Mouse (Mus musculus) midbrain, embryonic 12.5 days (tissue): ENCODE data around the gene Tmem151a. TPM values are rescaled to one million over a fixed set of nuclear protein-coding genes. Genes with fewer than 3 reads are reported as not detected.
A peak's percentile ranks its signal among the peaks of the same experiment; 100 is the strongest.
"Not testable (repeated sequence)": the region's sequence is repeated elsewhere in the genome, so short reads cannot be mapped to it uniquely, and the experiment has no call there.

Experiments
- ATAC-seq: fragments of 200-750 bp; cut with Nextera tagmentation; 2 replicates; pipeline ENCODE4 v1.8.0; 2017; ENCODE audit warnings: low read depth, moderate TSS enrichment, moderate library complexity; ENCODE audit not compliant: low FRiP score
- H3K27ac ChIP-seq: fragments of 300-500 bp; sonication (generic); replicated peaks from 2 replicates; pipeline ENCODE4 v1.5.1; 2016; ENCODE audit warnings: mild to moderate bottlenecking
- H3K27me3 ChIP-seq: fragments of 300-500 bp; sonication (generic); 2 replicates; pipeline ENCODE4 v1.6.1; 2016; ENCODE audit warnings: mild to moderate bottlenecking
- H3K36me3 ChIP-seq: fragments of 300-500 bp; sonication (generic); 2 replicates; pipeline ENCODE4 v1.6.1; 2016
- H3K4me1 ChIP-seq: fragments of 300-500 bp; sonication (generic); 2 replicates; pipeline ENCODE4 v1.6.1; 2016
- H3K4me2 ChIP-seq: fragments of 300-500 bp; sonication (generic); replicated peaks from 2 replicates; pipeline ENCODE4 v1.6.1; 2016; ENCODE audit warnings: mild to moderate bottlenecking, moderate library complexity
- H3K4me3 ChIP-seq: fragments of 300-500 bp; sonication (generic); 2 replicates; pipeline ENCODE4 v1.5.1; 2016; ENCODE audit warnings: mild to moderate bottlenecking
- H3K9ac ChIP-seq: fragments of 300-500 bp; sonication (generic); replicated peaks from 2 replicates; pipeline ENCODE4 v1.6.1; 2016; ENCODE audit warnings: mild to moderate bottlenecking, moderate library complexity
- H3K9me3 ChIP-seq: fragments of 300-500 bp; sonication (generic); 2 replicates; pipeline ENCODE4 v1.6.1; 2016; ENCODE audit warnings: mild to moderate bottlenecking
- WGBS: fragments of 180-500 bp; shearing (Covaris S2); methylation state at CpG from one replicate; pipeline ENCODE4 v1.1.7; 2016; 5-methylcytosine and 5-hydroxymethylcytosine counted together
- polyA plus RNA-seq: library from polyadenylated mRNA; unstranded; fragments of >200 nt; fragmentation: Nextera tagmentation; extraction: Ambion mirVana; gene quantifications from 2 replicates; pipeline ENCODE4 v1.2.1, GENCODE M21; 2016

Gene Tmem151a
- polyA plus RNA-seq, 1 experiment from 2014 or later: 2.0 TPM

DNA sequence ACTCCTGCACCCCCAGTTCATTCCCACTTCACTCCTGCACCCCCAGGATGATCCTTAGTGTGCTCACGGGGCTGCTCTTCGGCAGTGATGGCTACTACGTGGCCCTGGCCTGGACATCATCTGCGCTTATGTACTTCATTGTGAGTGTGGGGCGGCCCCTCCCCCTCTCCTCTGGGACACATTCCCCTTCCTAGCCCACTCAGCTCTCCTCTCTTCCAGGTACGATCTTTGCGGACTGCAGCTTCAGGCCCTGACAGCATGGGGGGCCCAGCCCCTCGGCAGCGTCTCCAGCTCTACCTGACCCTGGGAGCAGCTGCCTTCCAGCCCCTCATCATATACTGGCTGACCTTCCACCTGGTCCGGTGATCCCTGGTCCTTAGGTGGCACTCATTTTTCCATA is 6.8 kb upstream of the Tmem151a start:
- Histone ChIP-seq H3K4me3 (no peak overlapping the region), H3K27ac (no peak overlapping the region), H3K9me3 (no peaks in the 10 kb centered on the region), H3K9ac (no peak overlapping the region), H3K27me3 (no peaks in the 10 kb centered on the region), H3K36me3 (peaks cover 36% of the 10 kb centered on the region), H3K4me2 (no peak overlapping the region), H3K4me1 (peaks cover 60% of the 10 kb centered on the region)
- WGBS: 84% methylated on average over 10 of the region's 10 CpGs
- no peak for ATAC-seq

DNA sequence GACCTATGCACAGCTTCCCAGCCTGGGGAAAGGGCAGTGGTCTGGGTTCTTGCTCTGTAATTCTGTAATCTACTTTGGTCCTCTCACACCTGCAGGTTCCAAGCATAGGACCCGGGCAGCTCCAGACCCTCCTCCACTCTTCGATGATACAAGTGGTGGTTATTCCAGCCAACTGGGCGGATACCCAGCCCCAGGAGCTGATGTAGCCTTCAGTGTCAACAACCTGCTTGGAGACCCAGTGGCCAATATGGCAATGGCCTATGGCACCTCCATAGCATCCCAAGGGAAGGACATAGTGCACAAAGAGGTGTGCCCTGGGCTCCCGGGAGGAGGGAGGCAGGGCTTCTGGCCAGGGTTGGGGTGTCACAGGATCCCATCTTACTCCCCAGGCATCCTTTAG is 4.0 kb upstream of the Tmem151a start:
- H3K4me2 ChIP-seq: peak overlapping the region; percentile 89

GRCm38 (mm10) chr19:5087884-5088728 is 2.8 kb upstream of the Tmem151a start, which contains the start of gene Yif1a:
Yif1a (plus strand) TSS chr19:5088538.
- H3K4me1 ChIP-seq: peaks cover 30% of the 10 kb centered on the region
- ATAC-seq: peak; percentile 95
- under 1% methylated on average over 58 of the region's 58 CpGs for WGBS
- H3K36me3 ChIP-seq: peaks cover 28% of the 10 kb centered on the region
- peak within 1 kb of the TSS; percentile 73 for H3K9ac ChIP-seq
- H3K9me3 ChIP-seq: no peaks in the 10 kb centered on the region
- peaks cover 36% of the 10 kb centered on the region for H3K27me3 ChIP-seq
- H3K4me2 ChIP-seq: peak within 1 kb of the TSS; percentile 89
- H3K27ac ChIP-seq: peak within 1 kb of the TSS; percentile 91
- H3K4me3 ChIP-seq: peak within 1 kb of the TSS; percentile 89

More for the DNA sequence above, 4.0 kb upstream of the Tmem151a start:
- Histone ChIP-seq H3K36me3 (peaks cover 36% of the 10 kb centered on the region), H3K9me3 (no peaks in the 10 kb centered on the region), H3K27ac (no peak overlapping the region), H3K9ac (peak overlapping the region; percentile 73; the same call in 1 of the 2 replicates), H3K4me3 (peak overlapping the region; percentile 89), H3K4me1 (peaks cover 42% of the 10 kb centered on the region), H3K27me3 (peaks cover 24% of the 10 kb centered on the region)
- WGBS: 91% methylated on average over 4 of the region's 4 CpGs
- ATAC-seq: no peak

DNA sequence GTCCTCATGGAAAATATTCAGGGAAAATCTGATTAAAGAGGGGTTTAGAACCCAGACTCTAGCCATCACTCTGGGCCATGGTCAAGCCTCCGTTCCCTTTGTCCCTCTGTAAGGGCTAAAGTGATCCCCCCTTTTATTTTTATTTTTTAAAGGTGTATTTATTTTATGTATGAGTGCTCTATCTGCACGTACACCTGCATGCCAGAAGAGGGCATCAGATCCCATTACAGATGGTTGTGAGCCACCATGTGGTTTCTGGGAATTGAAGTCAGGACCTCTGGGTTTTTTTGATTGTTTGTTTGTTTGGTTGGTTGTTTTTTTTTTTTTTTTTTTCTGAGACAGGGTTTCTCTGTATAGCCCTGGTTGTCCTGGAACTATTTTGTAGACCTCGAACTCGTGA is 1.2 kb upstream of the Tmem151a start:
- H3K4me1 ChIP-seq: peaks cover 27% of the 10 kb centered on the region
- H3K27ac ChIP-seq, ATAC-seq, H3K9ac ChIP-seq, H3K9me3 ChIP-seq, H3K4me2 ChIP-seq, H3K4me3 ChIP-seq: not testable (repeated sequence)
- 71% methylated on average over 4 of the region's 4 CpGs for WGBS
- H3K36me3 ChIP-seq: peaks cover 12% of the 10 kb centered on the region
- peaks cover 52% of the 10 kb centered on the region for H3K27me3 ChIP-seq

DNA sequence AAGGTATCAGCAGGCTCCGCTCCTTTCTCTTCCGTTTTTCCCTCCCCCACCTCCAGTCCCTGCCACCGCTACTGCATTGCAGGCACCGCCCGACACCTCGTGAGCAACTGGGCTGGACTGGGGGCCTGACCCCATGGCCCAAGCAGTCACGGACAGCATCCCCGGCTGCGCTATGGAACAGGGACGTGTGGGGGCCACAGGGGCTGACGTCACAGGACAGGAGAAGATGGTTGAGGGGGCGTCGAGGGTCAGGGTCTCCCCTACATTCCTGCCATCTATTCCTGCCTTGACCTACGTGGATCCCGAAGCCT is 542 bp downstream of the Tmem151a start:
- no peak overlapping the region for H3K27ac ChIP-seq
- H3K4me3 ChIP-seq: peak overlapping the region; percentile 47
- H3K4me1 ChIP-seq: peaks cover 27% of the 10 kb centered on the region
- peak overlapping the region; percentile 72 for H3K4me2 ChIP-seq
- H3K36me3 ChIP-seq: no peaks in the 10 kb centered on the region
- 7% methylated on average over 15 of the region's 15 CpGs for WGBS
- no peak for ATAC-seq
- H3K9me3 ChIP-seq: no peaks in the 10 kb centered on the region
- H3K9ac ChIP-seq: peak overlapping the region; percentile 56; the same call in 1 of the 2 replicates
- H3K27me3 ChIP-seq: peaks cover 70% of the 10 kb centered on the region

GRCm38 (mm10) chr19:5083961-5084833 is 1.1 kb downstream of the Tmem151a start:
- Histone ChIP-seq H3K9me3 (no peaks in the 10 kb centered on the region), H3K36me3 (no peaks in the 10 kb centered on the region), H3K4me1 (peaks cover 22% of the 10 kb centered on the region), H3K4me2 (peak overlapping the region; percentile 72; the same call in 1 of the 2 replicates), H3K4me3 (peak overlapping the region; percentile 47; the same call in 1 of the 2 replicates), H3K9ac (no peak overlapping the region), H3K27ac (no peak overlapping the region), H3K27me3 (peaks cover 73% of the 10 kb centered on the region)
- no peak for ATAC-seq
- 75% methylated on average over 3 of the region's 3 CpGs for WGBS

GRCm38 (mm10) chr19:5082596-5082995 is 2.7 kb downstream of the Tmem151a start:
- no peak overlapping the region for H3K4me3 ChIP-seq
- ATAC-seq: no peak
- H3K27ac ChIP-seq: no peak overlapping the region
- H3K9me3 ChIP-seq: no peaks in the 10 kb centered on the region
- H3K36me3 ChIP-seq: no peaks in the 10 kb centered on the region
- H3K9ac ChIP-seq: no peak overlapping the region
- no peak overlapping the region for H3K4me2 ChIP-seq
- peaks cover 77% of the 10 kb centered on the region for H3K27me3 ChIP-seq
- H3K4me1 ChIP-seq: peaks cover 14% of the 10 kb centered on the region
- WGBS: 77% methylated on average over 24 of the region's 24 CpGs

- Histone ChIP-seq H3K9me3 (no peaks in the 10 kb centered on the region), H3K4me2 (no peak overlapping the region), H3K36me3 (no peaks in the 10 kb centered on the region), H3K27me3 (peaks cover 77% of the 10 kb centered on the region), H3K4me3 (no peak overlapping the region), H3K4me1 (peaks cover 9% of the 10 kb centered on the region), H3K9ac (no peak overlapping the region), H3K27ac (no peak overlapping the region)
- no peak for ATAC-seq
- WGBS: 67% methylated on average over 18 of the region's 18 CpGs
Measured at GRCm38 (mm10) chr19:5082005-5082404, 3.3 kb downstream of the Tmem151a start.

DNA sequence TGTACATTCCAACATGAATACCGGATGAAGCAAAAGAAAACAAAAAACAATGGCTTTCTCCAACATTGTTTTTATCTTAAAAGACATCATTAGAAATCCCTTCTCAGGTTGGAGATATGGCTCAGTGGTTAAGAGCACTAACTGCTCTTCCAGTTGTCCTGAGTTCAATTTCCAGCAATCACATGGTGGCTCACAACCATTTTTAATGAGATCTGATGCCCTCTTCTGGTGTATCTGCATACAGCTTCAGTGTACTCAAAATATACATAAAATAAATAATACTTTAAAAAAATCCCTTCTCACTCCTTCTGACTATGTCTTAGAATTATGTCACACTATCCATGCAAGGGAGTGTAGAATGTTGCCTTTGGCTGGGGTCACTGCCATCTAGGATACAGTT is 6.1 kb downstream of the Tmem151a start:
- H3K4me2 ChIP-seq: no peak overlapping the region
- H3K36me3 ChIP-seq: no peaks in the 10 kb centered on the region
- no peak overlapping the region for H3K27ac ChIP-seq
- WGBS: 95% methylated on average over 1 of the region's 1 CpGs
- no peak overlapping the region for H3K4me3 ChIP-seq
- ATAC-seq: no peak
- no peak overlapping the region for H3K9ac ChIP-seq
- no peaks in the 10 kb centered on the region for H3K4me1 ChIP-seq
- peaks cover 64% of the 10 kb centered on the region for H3K27me3 ChIP-seq
- no peaks in the 10 kb centered on the region for H3K9me3 ChIP-seq

DNA sequence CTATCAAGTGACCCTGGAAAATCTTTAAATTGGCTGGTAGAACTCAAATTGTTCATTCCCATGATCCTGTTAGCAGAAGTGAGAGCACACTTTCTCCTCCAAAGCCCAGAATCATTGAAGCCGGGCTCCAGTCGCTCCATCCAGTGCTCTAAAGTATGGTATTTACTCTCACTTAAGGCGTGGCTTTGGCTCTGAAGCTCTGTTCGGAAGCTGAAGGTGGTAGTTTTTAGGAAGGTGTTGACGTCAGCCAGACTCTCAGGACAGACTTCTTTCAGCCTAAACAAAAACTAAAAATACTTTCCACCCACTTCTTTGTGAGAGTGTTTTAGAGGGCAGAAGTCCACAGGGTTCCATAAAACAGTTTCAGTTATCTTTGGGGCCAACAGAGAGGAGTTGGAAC is 11.8 kb downstream of the Tmem151a start:
- no peak overlapping the region for H3K4me3 ChIP-seq
- H3K9me3 ChIP-seq: no peaks in the 10 kb centered on the region
- H3K36me3 ChIP-seq: no peaks in the 10 kb centered on the region
- no peak overlapping the region for H3K4me2 ChIP-seq
- H3K9ac ChIP-seq: no peak overlapping the region
- H3K27ac ChIP-seq: no peak overlapping the region
- 51% methylated on average over 5 of the region's 5 CpGs for WGBS
- peaks cover 39% of the 10 kb centered on the region for H3K4me1 ChIP-seq
- peaks cover 55% of the 10 kb centered on the region for H3K27me3 ChIP-seq
- ATAC-seq: no peak

- 2% methylated on average over 15 of the region's 15 CpGs for WGBS
- Histone ChIP-seq H3K4me1 (peaks cover 44% of the 10 kb centered on the region), H3K27me3 (peaks cover 56% of the 10 kb centered on the region), H3K9ac (no peak overlapping the region), H3K36me3 (no peaks in the 10 kb centered on the region), H3K27ac (no peak overlapping the region), H3K4me3 (peak overlapping the region; percentile 40), H3K4me2 (peak overlapping the region; percentile 67), H3K9me3 (no peaks in the 10 kb centered on the region)
- ATAC-seq: peak; percentile 17; the same call in 1 of the 2 replicates
Measured at GRCm38 (mm10) chr19:5073028-5073427, 12.3 kb downstream of the Tmem151a start.
